Mouse (Mus musculus) left cerebral cortex, postnatal 10 days (tissue): ENCODE measurements at regions not wholly inside any gene's neighbourhood (a gene's known extent, or its start where the extent isn't known, plus 50 kb on each side); places are given as distances from the start of the nearest gene placed in this dataset.

ENCODE experiments used
- DNase-seq, 2 experiments: peaks; one replicate each; pipeline ENCODE4 v3.0.0; 2021 to 2022; ENCODE audit warnings: low spot score in 2 of 2, mixed read lengths in 1 of 2; ENCODE audit errors: extremely low spot score in 1 of 2
- intact Hi-C: fragments of 180-260 bp; cut with DNase I; formaldehyde crosslinking; loops from one replicate; pipeline ENCODE4 v1.15.1; 2025

GRCm38 (mm10) chr1:73618551-73619170 is 505.6 kb downstream of the Tns1 start:
- DNase-seq: peak; percentile 30 to 34
- intact Hi-C loops: loop anchor here (2.0 to 5.0 kb wide), 2 partner anchors 209 to 742 kb away; no protein-coding TSS in a partner anchor

GRCm38 (mm10) chr1:73593653-73594385 is 530.4 kb downstream of the Tns1 start:
- DNase-seq: no peak
- intact Hi-C loops: no loop called here

- intact Hi-C loops: no loop called here
- no peak for DNase-seq
These were observed 532.7 kb downstream of the Tns1 start for GRCm38 (mm10) chr1:73591342-73592099.

- intact Hi-C loops: no loop called here
- DNase-seq: no peak
These were observed 544.6 kb downstream of the Tns1 start for GRCm38 (mm10) chr1:73579680-73580079.

GRCm38 (mm10) chr1:73577019-73577418 is 547.2 kb downstream of the Tns1 start:
- intact Hi-C loops: no loop called here
- no peak for DNase-seq

GRCm38 (mm10) chr1:73575694-73576093 is 548.6 kb downstream of the Tns1 start:
- intact Hi-C loops: no loop called here

GRCm38 (mm10) chr1:73570944-73571343 is 553.3 kb downstream of the Tns1 start:
- intact Hi-C loops: no loop called here
- DNase-seq: no peak

More at GRCm38 (mm10) chr1:73575694-73576093, 548.6 kb downstream of the Tns1 start:
- DNase-seq: no peak

GRCm38 (mm10) chr1:73566770-73567169 is 551.1 kb upstream of the Tnp1 start:
- intact Hi-C loops: no loop called here
- no peak for DNase-seq

GRCm38 (mm10) chr1:73560594-73560993 is 544.9 kb upstream of the Tnp1 start:
- DNase-seq: no peak

GRCm38 (mm10) chr1:73547877-73548276 is 532.2 kb upstream of the Tnp1 start:
- intact Hi-C loops: no loop called here
- DNase-seq: peak in 1 of 2 experiments; percentile 17

More at GRCm38 (mm10) chr1:73560594-73560993, 544.9 kb upstream of the Tnp1 start:
- intact Hi-C loops: no loop called here

- intact Hi-C loops: no loop called here
- no peak for DNase-seq
These were observed 529.7 kb upstream of the Tnp1 start for GRCm38 (mm10) chr1:73545401-73545800.

GRCm38 (mm10) chr1:73541371-73541770 is 525.7 kb upstream of the Tnp1 start:
- intact Hi-C loops: no loop called here
- peak in 1 of 2 experiments; percentile 59 for DNase-seq

- peak in 1 of 2 experiments; percentile 53 for DNase-seq
- intact Hi-C loops: loop anchor here (10.0 kb wide), 1 partner anchor 664 kb away; the partner anchor contains the start of gene Igfbp5
These were observed 522.7 kb upstream of the Tnp1 start for GRCm38 (mm10) chr1:73538420-73538871.

- intact Hi-C loops: loop anchor here (10.0 kb wide), 1 partner anchor 661 kb away; the partner anchor contains the start of gene Igfbp5
- DNase-seq: no peak
These were observed 520.1 kb upstream of the Tnp1 start for GRCm38 (mm10) chr1:73535726-73536265.

GRCm38 (mm10) chr1:73533526-73533925 is 517.8 kb upstream of the Tnp1 start:
- intact Hi-C loops: loop anchor here (10.0 kb wide), 1 partner anchor 659 kb away; the partner anchor contains the start of gene Igfbp5
- DNase-seq: no peak

- intact Hi-C loops: loop anchor here (10.0 kb wide), 1 partner anchor 658 kb away; the partner anchor contains the start of gene Igfbp5
- DNase-seq: no peak
These were observed 516.6 kb upstream of the Tnp1 start for GRCm38 (mm10) chr1:73532316-73532715.

- intact Hi-C loops: loop anchor here (10.0 kb wide), 1 partner anchor 657 kb away; the partner anchor contains the start of gene Igfbp5
- no peak for DNase-seq
These were observed 516.1 kb upstream of the Tnp1 start for GRCm38 (mm10) chr1:73531831-73532230.

GRCm38 (mm10) chr1:73530326-73530725 is 514.6 kb upstream of the Tnp1 start:
- intact Hi-C loops: loop anchor here (10.0 kb wide), 1 partner anchor 656 kb away; the partner anchor contains the start of gene Igfbp5

GRCm38 (mm10) chr1:73528623-73529022 is 512.9 kb upstream of the Tnp1 start:
- intact Hi-C loops: no loop called here
- DNase-seq: no peak

More at GRCm38 (mm10) chr1:73530326-73530725, 514.6 kb upstream of the Tnp1 start:
- no peak for DNase-seq
